Mouse (Mus musculus) CH12.LX (cell line): Measurements from ENCODE around the gene Gm17622. TPM values are rescaled to one million over a fixed set of nuclear protein-coding genes. Genes with fewer than 3 reads are reported as not detected.

Experiments
- DNase-seq: peaks from one replicate; pipeline ENCODE4 v3.0.0-alpha.2; 2013; ENCODE audit errors: extremely low read depth
- H3K27ac ChIP-seq: 2 replicates; pipeline ENCODE4 v1.5.1; 2012; ENCODE audit warnings: low read depth, mild to moderate bottlenecking, control low read depth, moderate library complexity; ENCODE audit not compliant: insufficient read depth
- H3K27me3 ChIP-seq: replicated peaks from 2 replicates; pipeline ENCODE3; 2012; ENCODE audit warnings: inconsistent platforms
- H3K36me3 ChIP-seq, 2 experiments: replicated peaks in 1 of 2; 2 replicates each; pipeline versions ENCODE3 to v1.6.1; 2012; ENCODE audit warnings: inconsistent platforms in 1 of 2, low read length in 1 of 2, mild to moderate bottlenecking in 1 of 2, mixed read lengths in 1 of 2, moderate library complexity in 1 of 2; ENCODE audit not compliant: control insufficient read depth in 1 of 2, insufficient read depth in 1 of 2
- H3K4me1 ChIP-seq, 2 experiments: 2 replicates each; pipeline ENCODE4 v1.6.1; 2012; ENCODE audit warnings: inconsistent platforms in 1 of 2, moderate library complexity in 1 of 2; ENCODE audit not compliant: insufficient read depth in 2 of 2, control insufficient read depth in 1 of 2
- H3K4me2 ChIP-seq: 2 replicates; pipeline ENCODE4 v1.6.1; 2012; ENCODE audit warnings: low read depth, mild to moderate bottlenecking, control low read depth; ENCODE audit not compliant: poor library complexity, insufficient read depth, severe bottlenecking
- H3K4me3 ChIP-seq, 3 experiments: fragments of 150-350 bp in 1 of 3; sonication (generic) in 1 of 3; replicated peaks in 1 of 3; 2 replicates each; pipeline versions ENCODE3 to v1.5.1; 2011 to 2012; ENCODE audit warnings: low read depth in 2 of 3, low read length in 2 of 3, mild to moderate bottlenecking in 2 of 3, moderate library complexity in 2 of 3, control low read depth in 1 of 3, improper control_type of control experiment in 1 of 3, inconsistent platforms in 1 of 3, mixed read lengths in 1 of 3; ENCODE audit not compliant: poor library complexity in 1 of 3
- H3K79me2 ChIP-seq: replicated peaks from 2 replicates; pipeline ENCODE4 v1.6.1; 2012; ENCODE audit warnings: mild to moderate bottlenecking, moderate library complexity; ENCODE audit not compliant: control insufficient read depth, poor library complexity, insufficient read depth, severe bottlenecking; ENCODE audit errors: extremely low read depth
- H3K9ac ChIP-seq: 2 replicates; pipeline ENCODE4 v1.6.1; 2012; ENCODE audit warnings: low read depth, mild to moderate bottlenecking, control low read depth, moderate library complexity; ENCODE audit not compliant: insufficient read depth
- H3K9me3 ChIP-seq: replicated peaks from 2 replicates; pipeline ENCODE3; 2012; ENCODE audit warnings: low read length, inconsistent platforms, mixed read lengths
- BHLHE40 ChIP-seq: IDR thresholded peaks from 2 replicates; pipeline ENCODE4 v1.6.1; 2011; ENCODE audit warnings: mild to moderate bottlenecking, low read depth, low read length, improper control_type of control experiment
- CHD2 ChIP-seq: IDR thresholded peaks from 2 replicates; pipeline ENCODE4 v1.6.1; 2011; ENCODE audit warnings: low read length, improper control_type of control experiment
- E2F4 ChIP-seq: IDR thresholded peaks from 2 replicates; pipeline ENCODE4 v1.6.1; 2011; ENCODE audit warnings: low read depth, low read length, improper control_type of control experiment; ENCODE audit not compliant: insufficient replicate concordance
- EP300 ChIP-seq: IDR thresholded peaks from 2 replicates; pipeline ENCODE4 v1.6.1; 2011; ENCODE audit warnings: low read length, improper control_type of control experiment
- IRF4 ChIP-seq: IDR thresholded peaks from 2 replicates; pipeline ENCODE4 v1.6.1; 2014; ENCODE audit warnings: low read depth, mild to moderate bottlenecking, inconsistent platforms, low read length, improper control_type of control experiment
- JUN ChIP-seq: IDR thresholded peaks from 2 replicates; pipeline ENCODE4 v1.6.1; 2011; ENCODE audit warnings: low read depth, mild to moderate bottlenecking, low read length, improper control_type of control experiment, moderate library complexity; ENCODE audit not compliant: insufficient read depth
- JUND ChIP-seq: conservative IDR thresholded peaks from 2 replicates; pipeline ENCODE4 v1.6.1; 2011; ENCODE audit warnings: low read depth, low read length, improper control_type of control experiment
- MAFK ChIP-seq: IDR thresholded peaks from 2 replicates; pipeline ENCODE4 v1.6.1; 2011; ENCODE audit warnings: low read length, improper control_type of control experiment; ENCODE audit not compliant: insufficient replicate concordance
- MAZ ChIP-seq: IDR thresholded peaks from 2 replicates; pipeline ENCODE4 v1.6.1; 2012; ENCODE audit warnings: low read depth, mild to moderate bottlenecking, inconsistent platforms, low read length, improper control_type of control experiment, moderate library complexity
- MEF2A ChIP-seq: IDR thresholded peaks from 2 replicates; pipeline ENCODE4 v1.6.1; 2014; ENCODE audit warnings: low read depth, mild to moderate bottlenecking, inconsistent platforms, low read length, improper control_type of control experiment, borderline replicate concordance
- NRF1 ChIP-seq: IDR thresholded peaks from 2 replicates; pipeline ENCODE4 v1.6.1; 2014; ENCODE audit warnings: low read depth, mild to moderate bottlenecking, inconsistent platforms, low read length, improper control_type of control experiment, moderate library complexity
- POLR2A ChIP-seq: IDR thresholded peaks from 2 replicates; pipeline ENCODE4 v1.6.1; 2011; ENCODE audit warnings: low read depth, mild to moderate bottlenecking, improper control_type of control experiment, low read length
- RAD21 ChIP-seq: IDR thresholded peaks from 2 replicates; pipeline ENCODE4 v1.6.1; 2011; ENCODE audit warnings: low read depth, mild to moderate bottlenecking, low read length, improper control_type of control experiment, moderate library complexity
- SMC3 ChIP-seq: IDR thresholded peaks from 2 replicates; pipeline ENCODE4 v1.6.1; 2011; ENCODE audit warnings: low read depth, low read length, improper control_type of control experiment
- TBP ChIP-seq: conservative IDR thresholded peaks from 2 replicates; pipeline ENCODE4 v1.6.1; 2011; ENCODE audit warnings: low read depth, low read length, improper control_type of control experiment
- USF1 ChIP-seq: IDR thresholded peaks from 2 replicates; pipeline ENCODE4 v1.6.1; 2014; ENCODE audit warnings: low read depth, mild to moderate bottlenecking, inconsistent platforms, low read length, improper control_type of control experiment
- ZKSCAN1 ChIP-seq: IDR thresholded peaks from 2 replicates; pipeline ENCODE4 v1.6.1; 2012; ENCODE audit warnings: low read depth, inconsistent platforms, low read length, improper control_type of control experiment, borderline replicate concordance
- ZNF384 ChIP-seq: IDR thresholded peaks from 2 replicates; pipeline ENCODE4 v1.6.1; 2012; ENCODE audit warnings: low read depth, low read length, improper control_type of control experiment, inconsistent platforms
- dilution Hi-C: fragments of 300-500 bp; cut with MboI; formaldehyde crosslinking; loops from 2 replicates; pipeline ENCODE4 v1.14.3; 2020; ENCODE audit warnings: low sequenced_read_pairs; ENCODE audit not compliant: extremely low pct_unique_long_range_greater_than_20kb, extremely low pct_ligation_motif_present
- in situ Hi-C: fragments of 300-500 bp; cut with MboI; formaldehyde crosslinking; loops from 3 replicates; pipeline ENCODE4 v1.14.3; 2019; ENCODE audit warnings: low sequenced_read_pairs, low pct_ligation_motif_present, low pct_unique_long_range_greater_than_20kb, mixed read lengths
- polyA plus RNA-seq: library from polyadenylated mRNA; unstranded; fragments of >175 nt; gene quantifications from 2 replicates; pipeline ENCODE4 v1.2.1, GENCODE M21; 2012; ENCODE audit warnings: low read depth; ENCODE audit not compliant: insufficient read length
- total RNA-seq, 2 experiments: library from RNA; depleted of rRNA; stranded (reverse); fragments of 300-350 nt in 1 of 2; fragments of >200 nt in 1 of 2; gene quantifications; 2 replicates each; pipeline ENCODE4 v1.2.3; 2012 to 2014

Gm17622 gene
- total and polyA plus RNA-seq, 3 experiments = not detected

DNA sequence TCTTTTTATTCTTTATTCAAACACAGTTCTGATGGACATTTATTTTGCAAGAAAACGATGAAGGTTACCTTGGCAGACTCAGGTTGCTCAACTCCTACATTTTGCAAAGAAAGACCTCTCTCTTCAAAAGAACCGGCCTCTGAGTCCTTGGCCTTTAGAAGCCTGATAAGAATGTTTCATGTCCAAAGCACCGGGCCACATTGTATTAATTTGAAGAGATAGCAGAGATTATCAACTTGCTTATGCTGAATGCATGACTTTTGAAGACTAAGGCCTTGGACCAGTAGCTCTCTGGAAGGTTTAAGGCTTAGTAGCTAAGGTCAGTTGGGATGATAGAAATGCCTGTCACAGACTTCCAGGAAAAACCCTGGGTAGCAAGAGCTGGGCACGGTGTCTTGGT, 13.3 kb upstream of the Gm17622 start:
- H3K4me1 ChIP-seq = peaks cover 0 to 8% of the 10 kb centered on the region in 2 experiments; a peak in 2 of 4 replicates
- H3K9me3 ChIP-seq = no peaks in the 10 kb centered on the region
- H3K9ac ChIP-seq = no peak overlapping the region
- TF ChIP-seq MAZ (no peak), MAFK (no peak), POLR2A (no peak), TBP (no peak), BHLHE40 (no peak), USF1 (no peak), EP300 (no peak), SMC3 (no peak), MEF2A (no peak), E2F4 (no peak), NRF1 (no peak), ZKSCAN1 (no peak), CHD2 (no peak), RAD21 (no peak)
- peaks cover 5 to 19% of the 10 kb centered on the region in 2 experiments for H3K36me3 ChIP-seq
- H3K79me2 ChIP-seq = no peaks in the 10 kb centered on the region
- no peak for DNase-seq
- H3K4me3 ChIP-seq = no peak overlapping the region
- H3K27ac ChIP-seq = no peak overlapping the region
- H3K27me3 ChIP-seq = no peaks in the 10 kb centered on the region
- in situ Hi-C loops (no loop called here), dilution Hi-C loops (no loop called here)
- H3K4me2 ChIP-seq = no peak overlapping the region

DNA sequence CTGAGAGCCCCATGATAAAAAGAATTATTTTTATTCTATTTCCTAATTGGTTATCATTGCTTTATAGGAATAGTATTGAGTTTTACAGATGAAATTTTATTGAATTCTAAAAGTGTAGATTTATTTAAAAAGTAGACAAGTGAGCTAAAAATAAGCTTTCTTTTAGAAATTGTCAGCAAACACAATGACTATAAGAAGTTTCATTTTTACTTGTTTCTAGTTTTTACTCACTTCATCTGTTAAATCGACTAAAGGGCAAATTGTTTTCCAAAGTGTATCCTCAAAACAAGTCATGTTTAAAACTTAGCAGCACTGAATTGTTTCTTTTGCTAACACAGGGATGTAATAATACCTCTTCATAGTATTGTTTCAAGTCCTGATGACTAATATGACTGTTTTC, 11.5 kb upstream of the Gm17622 start:
- TF ChIP-seq E2F4 (no peak), ZNF384 (no peak), SMC3 (no peak), MEF2A (peak; percentile 61; the same call in 1 of the 2 replicates), JUND (peak; percentile 89), JUN (peak; percentile 69), EP300 (peak; percentile 77), IRF4 (peak; percentile 85)
- Histone ChIP-seq H3K4me2 (no peak overlapping the region), H3K79me2 (no peaks in the 10 kb centered on the region), H3K9ac (no peak overlapping the region), H3K36me3 (peaks cover 13 to 32% of the 10 kb centered on the region in 2 experiments), H3K9me3 (no peaks in the 10 kb centered on the region), H3K4me1 (peaks cover 0 to 8% of the 10 kb centered on the region in 2 experiments; a peak in 2 of 4 replicates), H3K27ac (no peak overlapping the region), H3K4me3 (no peak overlapping the region), H3K27me3 (no peaks in the 10 kb centered on the region)
- dilution Hi-C loops = no loop called here
- in situ Hi-C loops = no loop called here
- DNase-seq = no peak
